Mouse (Mus musculus): ENCODE data around the gene Ube2n.

- TF ChIP-seq GATA1 (IDR thresholded peaks at IDR 0.05; ENCODE audit: borderline replicate concordance, low read length): no peak
- no peak for TF ChIP-seq FLI1 (IDR thresholded peaks at IDR 0.05; ENCODE audit: low read length)
Measured at GRCm38 (mm10) chr10:95542916-95543315, 28.0 kb downstream of the Ube2n start.
